Mouse (Mus musculus) CH12.LX (cell line): ENCODE data around the gene Ovol3. TPM values are rescaled to one million over a fixed set of nuclear protein-coding genes. Genes with fewer than 3 reads are reported as not detected.

ENCODE experiments used
- DNase-seq: peaks from one replicate; pipeline ENCODE4 v3.0.0-alpha.2; 2013; ENCODE audit errors: extremely low read depth
- H3K27ac ChIP-seq: 2 replicates; pipeline ENCODE4 v1.5.1; 2012; ENCODE audit warnings: low read depth, mild to moderate bottlenecking, control low read depth, moderate library complexity; ENCODE audit not compliant: insufficient read depth
- H3K27me3 ChIP-seq: replicated peaks from 2 replicates; pipeline ENCODE3; 2012; ENCODE audit warnings: inconsistent platforms
- H3K36me3 ChIP-seq, 2 experiments: replicated peaks in 1 of 2; 2 replicates each; pipeline versions ENCODE3 to v1.6.1; 2012; ENCODE audit warnings: inconsistent platforms in 1 of 2, low read length in 1 of 2, mild to moderate bottlenecking in 1 of 2, mixed read lengths in 1 of 2, moderate library complexity in 1 of 2; ENCODE audit not compliant: control insufficient read depth in 1 of 2, insufficient read depth in 1 of 2
- H3K4me1 ChIP-seq, 2 experiments: 2 replicates each; pipeline ENCODE4 v1.6.1; 2012; ENCODE audit warnings: inconsistent platforms in 1 of 2, moderate library complexity in 1 of 2; ENCODE audit not compliant: insufficient read depth in 2 of 2, control insufficient read depth in 1 of 2
- H3K4me2 ChIP-seq: 2 replicates; pipeline ENCODE4 v1.6.1; 2012; ENCODE audit warnings: low read depth, mild to moderate bottlenecking, control low read depth; ENCODE audit not compliant: poor library complexity, insufficient read depth, severe bottlenecking
- H3K4me3 ChIP-seq, 3 experiments: fragments of 150-350 bp in 1 of 3; sonication (generic) in 1 of 3; replicated peaks in 1 of 3; 2 replicates each; pipeline versions ENCODE3 to v1.5.1; 2011 to 2012; ENCODE audit warnings: low read depth in 2 of 3, low read length in 2 of 3, mild to moderate bottlenecking in 2 of 3, moderate library complexity in 2 of 3, control low read depth in 1 of 3, improper control_type of control experiment in 1 of 3, inconsistent platforms in 1 of 3, mixed read lengths in 1 of 3; ENCODE audit not compliant: poor library complexity in 1 of 3
- H3K79me2 ChIP-seq: replicated peaks from 2 replicates; pipeline ENCODE4 v1.6.1; 2012; ENCODE audit warnings: mild to moderate bottlenecking, moderate library complexity; ENCODE audit not compliant: control insufficient read depth, poor library complexity, insufficient read depth, severe bottlenecking; ENCODE audit errors: extremely low read depth
- H3K9ac ChIP-seq: 2 replicates; pipeline ENCODE4 v1.6.1; 2012; ENCODE audit warnings: low read depth, mild to moderate bottlenecking, control low read depth, moderate library complexity; ENCODE audit not compliant: insufficient read depth
- H3K9me3 ChIP-seq: replicated peaks from 2 replicates; pipeline ENCODE3; 2012; ENCODE audit warnings: low read length, inconsistent platforms, mixed read lengths
- BHLHE40 ChIP-seq: IDR thresholded peaks from 2 replicates; pipeline ENCODE4 v1.6.1; 2011; ENCODE audit warnings: mild to moderate bottlenecking, low read depth, low read length, improper control_type of control experiment
- CHD1 ChIP-seq: IDR thresholded peaks from 2 replicates; pipeline ENCODE4 v1.6.1; 2012; ENCODE audit warnings: low read depth, low read length, improper control_type of control experiment, inconsistent platforms
- CHD2 ChIP-seq: IDR thresholded peaks from 2 replicates; pipeline ENCODE4 v1.6.1; 2011; ENCODE audit warnings: low read length, improper control_type of control experiment
- E2F4 ChIP-seq: IDR thresholded peaks from 2 replicates; pipeline ENCODE4 v1.6.1; 2011; ENCODE audit warnings: low read depth, low read length, improper control_type of control experiment; ENCODE audit not compliant: insufficient replicate concordance
- ELF1 ChIP-seq: IDR thresholded peaks from 2 replicates; pipeline ENCODE4 v1.6.1; 2014; ENCODE audit warnings: low read depth, mild to moderate bottlenecking, inconsistent platforms, low read length, improper control_type of control experiment
- ETS1 ChIP-seq: conservative IDR thresholded peaks from 2 replicates; pipeline ENCODE4 v1.6.1; 2012; ENCODE audit warnings: low read depth, mild to moderate bottlenecking, inconsistent platforms, low read length, improper control_type of control experiment, moderate library complexity
- GABPA ChIP-seq: IDR thresholded peaks from 2 replicates; pipeline ENCODE4 v1.6.1; 2012; ENCODE audit warnings: low read depth, low read length, improper control_type of control experiment, inconsistent platforms; ENCODE audit not compliant: insufficient replicate concordance
- HCFC1 ChIP-seq: IDR thresholded peaks from 2 replicates; pipeline ENCODE4 v1.6.1; 2012; ENCODE audit warnings: low read depth, mild to moderate bottlenecking, inconsistent platforms, low read length, improper control_type of control experiment
- IRF4 ChIP-seq: IDR thresholded peaks from 2 replicates; pipeline ENCODE4 v1.6.1; 2014; ENCODE audit warnings: low read depth, mild to moderate bottlenecking, inconsistent platforms, low read length, improper control_type of control experiment
- JUN ChIP-seq: IDR thresholded peaks from 2 replicates; pipeline ENCODE4 v1.6.1; 2011; ENCODE audit warnings: low read depth, mild to moderate bottlenecking, low read length, improper control_type of control experiment, moderate library complexity; ENCODE audit not compliant: insufficient read depth
- JUND ChIP-seq: conservative IDR thresholded peaks from 2 replicates; pipeline ENCODE4 v1.6.1; 2011; ENCODE audit warnings: low read depth, low read length, improper control_type of control experiment
- KAT2A ChIP-seq: IDR thresholded peaks from 2 replicates; pipeline ENCODE4 v1.6.1; 2012; ENCODE audit warnings: low read length, improper control_type of control experiment, inconsistent platforms; ENCODE audit not compliant: insufficient replicate concordance
- MAX ChIP-seq: IDR thresholded peaks from 2 replicates; pipeline ENCODE4 v1.6.1; 2011; ENCODE audit warnings: low read length, improper control_type of control experiment
- MAZ ChIP-seq: IDR thresholded peaks from 2 replicates; pipeline ENCODE4 v1.6.1; 2012; ENCODE audit warnings: low read depth, mild to moderate bottlenecking, inconsistent platforms, low read length, improper control_type of control experiment, moderate library complexity
- NELFE ChIP-seq: IDR thresholded peaks from 2 replicates; pipeline ENCODE4 v1.6.1; 2011; ENCODE audit warnings: low read depth, low read length, improper control_type of control experiment
- NRF1 ChIP-seq: IDR thresholded peaks from 2 replicates; pipeline ENCODE4 v1.6.1; 2014; ENCODE audit warnings: low read depth, mild to moderate bottlenecking, inconsistent platforms, low read length, improper control_type of control experiment, moderate library complexity
- POLR2A ChIP-seq: IDR thresholded peaks from 2 replicates; pipeline ENCODE4 v1.6.1; 2011; ENCODE audit warnings: low read depth, mild to moderate bottlenecking, improper control_type of control experiment, low read length
- RAD21 ChIP-seq: IDR thresholded peaks from 2 replicates; pipeline ENCODE4 v1.6.1; 2011; ENCODE audit warnings: low read depth, mild to moderate bottlenecking, low read length, improper control_type of control experiment, moderate library complexity
- SIN3A ChIP-seq: IDR thresholded peaks from 2 replicates; pipeline ENCODE4 v1.6.1; 2012; ENCODE audit warnings: low read length, improper control_type of control experiment, inconsistent platforms
- TCF12 ChIP-seq: IDR thresholded peaks from 2 replicates; pipeline ENCODE4 v1.6.1; 2014; ENCODE audit warnings: low read depth, mild to moderate bottlenecking, inconsistent platforms, low read length, improper control_type of control experiment
- ZKSCAN1 ChIP-seq: IDR thresholded peaks from 2 replicates; pipeline ENCODE4 v1.6.1; 2012; ENCODE audit warnings: low read depth, inconsistent platforms, low read length, improper control_type of control experiment, borderline replicate concordance
- ZMIZ1 ChIP-seq: IDR thresholded peaks from 2 replicates; pipeline ENCODE4 v1.6.1; 2012; ENCODE audit warnings: low read depth, mild to moderate bottlenecking, inconsistent platforms, low read length, improper control_type of control experiment
- ZNF384 ChIP-seq: IDR thresholded peaks from 2 replicates; pipeline ENCODE4 v1.6.1; 2012; ENCODE audit warnings: low read depth, low read length, improper control_type of control experiment, inconsistent platforms
- dilution Hi-C: fragments of 300-500 bp; cut with MboI; formaldehyde crosslinking; loops from 2 replicates; pipeline ENCODE4 v1.14.3; 2020; ENCODE audit warnings: low sequenced_read_pairs; ENCODE audit not compliant: extremely low pct_unique_long_range_greater_than_20kb, extremely low pct_ligation_motif_present
- in situ Hi-C: fragments of 300-500 bp; cut with MboI; formaldehyde crosslinking; loops from 3 replicates; pipeline ENCODE4 v1.14.3; 2019; ENCODE audit warnings: low sequenced_read_pairs, low pct_ligation_motif_present, low pct_unique_long_range_greater_than_20kb, mixed read lengths
- polyA plus RNA-seq: library from polyadenylated mRNA; unstranded; fragments of >175 nt; gene quantifications from 2 replicates; pipeline ENCODE4 v1.2.1, GENCODE M21; 2012; ENCODE audit warnings: low read depth; ENCODE audit not compliant: insufficient read length
- total RNA-seq, 2 experiments: library from RNA; depleted of rRNA; stranded (reverse); fragments of 300-350 nt in 1 of 2; fragments of >200 nt in 1 of 2; gene quantifications; 2 replicates each; pipeline ENCODE4 v1.2.3; 2012 to 2014

Ovol3 gene
- total and polyA plus RNA-seq, 3 experiments, result 0.42 to 4.3 (median 2.8) TPM

- peaks cover 2% of the 10 kb centered on the region for H3K9me3 ChIP-seq
- no peak overlapping the region for H3K27ac ChIP-seq
- no peaks in the 10 kb centered on the region for H3K27me3 ChIP-seq
- H3K79me2 ChIP-seq, result no peaks in the 10 kb centered on the region
- H3K36me3 ChIP-seq, result peaks cover 11 to 20% of the 10 kb centered on the region in 2 experiments
- dilution Hi-C loops (no loop called here), in situ Hi-C loops (no loop called here)
- peak overlapping the region; percentile 67 for H3K9ac ChIP-seq
- no peak for DNase-seq
- H3K4me3 ChIP-seq, result peak overlapping the region in 2 of 3 experiments; percentile 52 to 54
- peaks cover 14 to 19% of the 10 kb centered on the region in 2 experiments for H3K4me1 ChIP-seq
- peak overlapping the region; percentile 99 for H3K4me2 ChIP-seq
- TF ChIP-seq POLR2A, result no peak
- TF ChIP-seq CHD1, result no peak
- no peak for TF ChIP-seq GABPA
- no peak for TF ChIP-seq MAX
- no peak for TF ChIP-seq ETS1
- TF ChIP-seq ZNF384, result no peak
- TF ChIP-seq E2F4, result no peak
- TF ChIP-seq JUN, result no peak
- no peak for TF ChIP-seq ELF1
- TF ChIP-seq HCFC1, result no peak
- TF ChIP-seq TCF12, result no peak
- TF ChIP-seq JUND, result no peak
- no peak for TF ChIP-seq KAT2A
- no peak for TF ChIP-seq IRF4
- TF ChIP-seq ZMIZ1, result no peak
- no peak for TF ChIP-seq MAZ
- TF ChIP-seq NELFE, result no peak
Observed at GRCm38 (mm10) chr7:30220008-30220356, 15.5 kb downstream of the Ovol3 start.

GRCm38 (mm10) chr7:30219293-30220007 is 16.1 kb downstream of the Ovol3 start:
- H3K9ac ChIP-seq, result peak overlapping the region; percentile 67
- in situ Hi-C loops (loop anchor here (5.0 kb wide), 1 partner anchor 37 kb away; the partner anchor contains the start of gene Cox7a1), dilution Hi-C loops (no loop called here)
- peak overlapping the region; percentile 99 for H3K4me2 ChIP-seq
- peak overlapping the region; percentile 35 to 54 (median 52) for H3K4me3 ChIP-seq
- H3K9me3 ChIP-seq, result peaks cover 2% of the 10 kb centered on the region
- TF ChIP-seq ZKSCAN1, result no peak
- TF ChIP-seq ELF1, result peak; percentile 62
- TF ChIP-seq NRF1, result peak; percentile 24; the same call in 1 of the 2 replicates
- peak; percentile 61 for TF ChIP-seq HCFC1
- no peak for TF ChIP-seq IRF4
- TF ChIP-seq POLR2A, result peak; percentile 55
- TF ChIP-seq RAD21, result no peak
- no peak for TF ChIP-seq SIN3A
- TF ChIP-seq BHLHE40, result peak; percentile 39; the same call in 1 of the 2 replicates
- TF ChIP-seq MAZ, result 0 out of 2 replicates have a peak, but pooled peaks have one; percentile 38
- peak; percentile 67 for TF ChIP-seq CHD2
- TF ChIP-seq, all 38 proteins: peak for 7
- Histone ChIP-seq H3K79me2 (no peaks in the 10 kb centered on the region), H3K4me1 (peaks cover 14 to 19% of the 10 kb centered on the region in 2 experiments), H3K27ac (0 out of 2 replicates have a peak overlapping the region, but pooled peaks have one; percentile 2), H3K36me3 (peaks cover 9 to 16% of the 10 kb centered on the region in 2 experiments), H3K27me3 (no peaks in the 10 kb centered on the region)
- peak; percentile 53 for DNase-seq
